Mouse (Mus musculus) kidney, adult 2 months (tissue): Measurements from ENCODE around the gene Pou4f1. TPM values are rescaled to one million over a fixed set of nuclear protein-coding genes. Genes with fewer than 3 reads are reported as not detected.
"Not testable (repeated sequence)": the region's sequence is repeated elsewhere in the genome, so short reads cannot be mapped to it uniquely, and the experiment has no call there.

Experiments
- DNase-seq: peaks from one replicate; pipeline ENCODE4 v3.0.0; 2021
- H3K27ac ChIP-seq: fragments of 200-500 bp; 2 replicates; pipeline ENCODE4 v1.5.1; 2012; ENCODE audit warnings: low read depth, low read length, control low read depth, inconsistent platforms; ENCODE audit not compliant: insufficient read depth
- H3K27me3 ChIP-seq: fragments of 200-500 bp; replicated peaks from 2 replicates; pipeline ENCODE4 v1.6.1; 2012; ENCODE audit warnings: mild to moderate bottlenecking, moderate library complexity, low read length, inconsistent platforms; ENCODE audit not compliant: control insufficient read depth, insufficient read depth
- H3K36me3 ChIP-seq: fragments of 200-500 bp; 2 replicates; pipeline ENCODE4 v1.6.1; 2012; ENCODE audit warnings: mild to moderate bottlenecking, moderate library complexity, low read length, inconsistent platforms; ENCODE audit not compliant: control insufficient read depth, insufficient read depth
- H3K4me1 ChIP-seq: fragments of 200-500 bp; 2 replicates; pipeline ENCODE4 v1.6.1; 2011; ENCODE audit warnings: low read length; ENCODE audit not compliant: control insufficient read depth, insufficient read depth
- H3K4me3 ChIP-seq: fragments of 200-500 bp; 2 replicates; pipeline ENCODE4 v1.5.1; 2011; ENCODE audit warnings: mild to moderate bottlenecking, low read depth, low read length, control low read depth; ENCODE audit not compliant: insufficient read depth
- CTCF ChIP-seq: fragments of 200-500 bp; conservative IDR thresholded peaks from 2 replicates; pipeline ENCODE4 v1.5.1; 2011; ENCODE audit warnings: low read depth, mild to moderate bottlenecking, control low read depth, low read length, moderate library complexity, mixed read lengths; ENCODE audit not compliant: insufficient read depth, insufficient read length
- POLR2A ChIP-seq: fragments of 200-500 bp; IDR thresholded peaks from one replicate; pipeline ENCODE4 v1.6.1; 2011; ENCODE audit warnings: low read depth, low read length, control low read depth
- WGBS: fragments of 180-500 bp; shearing (Covaris S2); methylation state at CpG from one replicate; pipeline ENCODE4 v1.1.7; 2018; 5-methylcytosine and 5-hydroxymethylcytosine counted together
- polyA plus RNA-seq: library from polyadenylated mRNA; depleted of rRNA; stranded (reverse); fragments of >200 nt; gene quantifications from 2 replicates; pipeline ENCODE4 v1.2.3, GENCODE M21; 2012; rRNA removed

Gene Pou4f1
- 0.04 TPM in 1 of 2 replicates, not detected in the other for polyA plus RNA-seq

DNA sequence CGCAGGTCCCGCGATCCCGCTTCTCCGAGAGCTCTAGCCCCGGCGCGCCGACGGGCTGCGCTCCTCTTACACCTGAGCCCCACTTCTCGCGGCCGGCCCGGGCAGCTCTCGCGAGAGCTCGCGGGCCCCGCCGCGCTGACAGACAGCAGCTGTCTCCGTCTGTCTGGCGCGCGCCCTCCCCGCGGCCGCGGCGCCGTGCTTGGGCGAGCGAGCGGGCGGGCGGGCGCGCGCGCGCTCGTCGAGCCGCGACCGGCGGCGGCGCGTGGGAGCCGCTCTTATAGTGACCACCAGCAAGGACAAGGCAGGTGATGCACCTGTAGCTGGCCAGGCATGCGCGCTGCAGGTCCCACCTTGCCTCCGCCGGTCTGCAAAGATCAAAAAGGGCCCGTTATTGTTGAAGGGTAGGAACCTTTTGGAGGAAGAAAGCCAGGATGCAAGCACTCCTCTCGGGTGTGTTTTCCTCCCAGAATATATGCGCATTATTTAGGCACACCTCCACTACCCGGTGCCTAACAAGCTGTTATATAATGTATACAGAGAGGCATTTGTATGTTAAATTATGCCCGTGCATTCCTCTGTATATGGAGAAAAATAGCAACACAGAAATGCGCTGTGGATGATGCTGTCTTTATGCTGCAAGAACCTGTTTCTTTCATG, at the start of gene Pou4f1:
Gene Pou4f1, minus strand, starts transcription at position 34 of the 657 bp plus-strand sequence.
- H3K4me1 ChIP-seq: peaks cover 3% of the 10 kb centered on the region; the same call in 1 of the 2 replicates
- WGBS: 2% methylated on average over 62 of the region's 62 CpGs
- peaks cover 20% of the 10 kb centered on the region for H3K27me3 ChIP-seq
- no peak within 1 kb of the TSS for H3K27ac ChIP-seq
- TF ChIP-seq CTCF: no peak
- no peak for TF ChIP-seq POLR2A
- no peaks in the 10 kb centered on the region for H3K36me3 ChIP-seq
- DNase-seq: peak; percentile 47
- peak within 1 kb of the TSS; percentile 36 for H3K4me3 ChIP-seq

DNA sequence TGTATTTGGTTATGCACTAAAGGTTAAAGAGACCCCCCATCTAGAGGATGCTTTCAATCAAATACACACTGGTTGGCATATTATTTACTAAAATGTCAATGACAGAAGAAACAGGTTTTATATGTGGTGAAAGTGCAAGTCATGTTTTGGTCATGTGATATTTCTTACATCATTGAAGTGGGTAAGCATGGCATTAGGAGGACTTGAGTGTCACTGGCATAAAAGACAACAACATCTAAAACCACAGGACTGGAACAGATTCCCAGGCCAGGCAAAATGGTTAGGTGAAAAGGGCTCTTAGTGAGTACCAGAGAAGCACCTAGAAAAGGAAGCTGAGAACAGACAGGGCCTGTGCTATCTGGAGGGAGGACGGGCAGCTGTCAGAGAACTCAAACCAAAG, 43.9 kb upstream of the Pou4f1 start:
- H3K27ac ChIP-seq: no peak overlapping the region
- WGBS: 83% methylated on average over 1 of the region's 1 CpGs

DNA sequence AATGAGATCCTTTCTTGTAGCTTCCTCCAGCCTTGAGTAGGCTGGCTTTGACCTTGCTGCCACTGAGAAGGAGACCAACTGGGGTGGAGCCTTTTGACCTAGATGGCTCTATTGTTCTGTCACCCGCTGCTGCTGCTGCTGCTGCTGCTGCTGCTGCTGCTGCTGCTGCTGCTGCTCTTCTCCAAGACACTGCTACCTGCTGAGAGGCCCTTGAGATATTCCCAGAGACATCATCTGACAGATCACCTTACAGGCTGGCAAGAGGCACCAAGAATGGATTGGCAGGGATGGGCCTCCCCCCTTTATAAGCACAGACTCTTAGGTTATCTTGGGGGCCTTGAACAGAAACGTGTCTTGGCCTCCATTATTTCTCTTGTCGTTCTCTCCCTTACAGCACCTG, 35.0 kb upstream of the Pou4f1 start:
- H3K4me1 ChIP-seq, H3K4me3 ChIP-seq, DNase-seq, H3K36me3 ChIP-seq, H3K27me3 ChIP-seq, H3K27ac ChIP-seq: not testable (repeated sequence)
- 67% methylated on average over 3 of the region's 3 CpGs for WGBS

More for the DNA sequence above, 43.9 kb upstream of the Pou4f1 start:
- TF ChIP-seq POLR2A (no peak), CTCF (no peak)
- H3K36me3 ChIP-seq: no peaks in the 10 kb centered on the region
- no peak overlapping the region for H3K4me3 ChIP-seq
- DNase-seq: no peak
- no peaks in the 10 kb centered on the region for H3K27me3 ChIP-seq
- H3K4me1 ChIP-seq: no peaks in the 10 kb centered on the region

DNA sequence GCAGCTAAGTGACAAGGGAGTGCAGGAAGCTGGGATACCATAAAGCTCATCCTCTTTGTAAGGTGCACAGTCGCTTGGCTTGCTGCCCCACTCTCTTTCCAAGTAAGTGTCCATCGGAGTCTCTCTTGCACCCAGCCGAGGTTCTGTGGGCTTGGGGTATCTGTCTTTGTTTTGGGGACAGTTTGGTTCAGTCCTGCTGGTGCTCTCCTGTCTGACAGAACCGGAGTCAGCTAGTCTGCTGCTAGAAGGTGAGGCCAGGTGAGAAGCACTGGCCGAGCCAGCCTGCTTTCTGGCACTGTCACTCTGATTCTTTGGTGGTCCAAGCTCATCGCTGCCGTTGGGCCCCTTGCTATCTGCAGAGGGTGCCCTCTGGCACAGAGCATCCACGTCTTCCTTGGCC, 12.0 kb upstream of the Pou4f1 start:
- 94% methylated on average over 8 of the region's 8 CpGs for WGBS
- no peaks in the 10 kb centered on the region for H3K36me3 ChIP-seq
- TF ChIP-seq POLR2A (no peak), CTCF (no peak)
- H3K27ac ChIP-seq: no peak overlapping the region
- H3K4me1 ChIP-seq: no peaks in the 10 kb centered on the region
- no peak overlapping the region for H3K4me3 ChIP-seq
- H3K27me3 ChIP-seq: no peaks in the 10 kb centered on the region
- no peak for DNase-seq

DNA sequence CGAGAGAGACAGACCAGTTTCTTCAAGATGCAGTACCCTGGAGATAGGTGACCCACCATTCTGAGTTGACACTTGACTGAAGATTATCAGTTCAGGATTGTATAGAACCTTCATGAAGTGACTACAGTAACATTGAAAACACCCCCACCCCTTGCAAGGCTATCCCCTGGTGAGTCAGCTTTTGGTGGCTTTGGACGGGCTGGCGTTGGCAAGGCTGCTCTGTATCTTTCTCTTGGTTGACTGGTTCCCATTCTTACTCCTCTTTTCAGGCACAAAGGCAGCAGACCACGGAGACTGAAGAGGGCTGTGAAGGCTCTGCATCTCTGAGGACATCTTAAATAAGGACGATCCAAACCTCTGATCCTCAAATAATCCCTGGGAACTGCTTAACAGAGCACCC, 10.8 kb upstream of the Pou4f1 start:
- H3K4me1 ChIP-seq: no peaks in the 10 kb centered on the region
- no peaks in the 10 kb centered on the region for H3K36me3 ChIP-seq
- no peak for DNase-seq
- H3K27ac ChIP-seq: no peak overlapping the region
- H3K4me3 ChIP-seq: no peak overlapping the region
- peaks cover 5% of the 10 kb centered on the region; the same call in 1 of the 2 replicates for H3K27me3 ChIP-seq
- WGBS: 80% methylated on average over 5 of the region's 5 CpGs
- TF ChIP-seq CTCF: no peak
- no peak for TF ChIP-seq POLR2A

DNA sequence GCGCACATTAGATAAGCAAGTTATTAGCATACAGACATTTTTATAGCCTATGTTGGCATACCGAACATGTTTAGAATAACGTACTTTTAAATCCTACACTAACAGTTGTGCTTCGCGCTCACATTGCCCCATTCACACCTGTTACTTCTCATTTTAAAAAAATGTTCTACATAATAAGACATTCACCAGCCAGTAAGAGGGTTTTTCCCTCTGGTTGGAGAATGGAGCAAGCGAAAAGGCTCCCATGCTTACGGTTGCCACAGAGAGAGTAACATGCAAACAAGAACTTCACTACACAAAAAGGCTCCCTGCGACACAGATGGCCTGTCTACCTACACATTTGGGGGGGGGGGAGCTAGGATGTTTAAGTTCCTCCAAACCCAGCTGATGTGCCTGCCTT, 9.8 kb upstream of the Pou4f1 start:
- TF ChIP-seq POLR2A: no peak
- no peak for DNase-seq
- WGBS: 96% methylated on average over 8 of the region's 8 CpGs

DNA sequence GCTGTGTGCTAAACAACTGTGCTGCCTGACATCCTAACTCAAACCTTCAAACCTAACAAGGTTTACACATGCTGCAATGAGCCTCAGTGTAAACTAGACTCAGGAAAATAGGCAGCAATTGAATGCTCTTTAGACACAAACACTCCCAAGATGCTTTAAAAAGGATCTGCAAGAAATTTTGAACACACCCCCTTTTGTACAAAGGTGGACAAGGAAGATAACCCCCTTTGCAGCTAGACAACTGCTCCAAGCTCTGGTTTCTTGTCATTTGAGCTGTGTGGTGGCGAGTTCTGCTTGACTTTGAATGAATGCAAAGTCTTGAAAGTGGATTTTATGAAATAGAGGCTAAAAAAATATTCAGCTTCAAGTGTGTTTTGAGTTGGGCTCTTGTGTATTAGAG, 7.6 kb upstream of the Pou4f1 start:
- H3K4me3 ChIP-seq: no peak overlapping the region
- H3K4me1 ChIP-seq: no peaks in the 10 kb centered on the region
- H3K36me3 ChIP-seq: no peaks in the 10 kb centered on the region
- DNase-seq: no peak
- no peak overlapping the region for H3K27ac ChIP-seq
- peaks cover 5% of the 10 kb centered on the region for H3K27me3 ChIP-seq
- 94% methylated on average over 1 of the region's 1 CpGs for WGBS
- TF ChIP-seq CTCF (no peak), POLR2A (no peak)

More for the DNA sequence above, 9.8 kb upstream of the Pou4f1 start:
- Histone ChIP-seq H3K27me3 (peaks cover 5% of the 10 kb centered on the region; the same call in 1 of the 2 replicates), H3K4me1 (no peaks in the 10 kb centered on the region), H3K4me3 (no peak overlapping the region), H3K36me3 (no peaks in the 10 kb centered on the region), H3K27ac (no peak overlapping the region)

DNA sequence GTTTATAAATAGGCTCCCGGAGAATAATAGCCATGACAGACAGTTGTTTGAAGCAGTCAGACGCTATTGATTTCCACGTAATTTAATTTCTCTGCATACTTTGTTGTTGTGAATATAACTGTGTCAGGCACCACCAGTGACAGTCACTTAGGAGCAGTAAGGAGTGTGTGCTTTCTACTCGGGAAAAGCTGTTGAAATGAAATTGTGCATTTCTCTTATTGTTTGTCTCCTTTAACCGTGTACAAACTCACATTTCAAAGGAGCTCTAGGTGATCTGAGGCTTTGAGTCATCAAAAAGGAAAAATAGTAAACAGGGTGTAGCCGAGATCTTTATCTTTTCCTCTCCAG, 798 bp upstream of the Pou4f1 start:
- no peak for TF ChIP-seq POLR2A
- TF ChIP-seq CTCF: no peak
- WGBS: 7% methylated on average over 6 of the region's 6 CpGs
- H3K36me3 ChIP-seq: no peaks in the 10 kb centered on the region
- H3K4me3 ChIP-seq: no peak overlapping the region
- H3K27me3 ChIP-seq: peaks cover 20% of the 10 kb centered on the region
- no peak for DNase-seq
- H3K4me1 ChIP-seq: peaks cover 3% of the 10 kb centered on the region; the same call in 1 of the 2 replicates
- no peak overlapping the region for H3K27ac ChIP-seq
